Mouse (Mus musculus) ES-E14 (cell line): ENCODE results near the gene Slc30a10. TPM values are rescaled to one million over a fixed set of nuclear protein-coding genes. Genes with fewer than 3 reads are reported as not detected.

Source experiments
- DNase-seq: peaks from one replicate; pipeline ENCODE4 v3.0.0-alpha.2; 2013; ENCODE audit warnings: low read depth, low spot score
- H3K27ac ChIP-seq: 2 replicates; pipeline ENCODE4 v1.5.1; 2012; ENCODE audit warnings: low read depth, mild to moderate bottlenecking, low read length, moderate library complexity, mixed read lengths; ENCODE audit not compliant: poor library complexity, insufficient read depth, severe bottlenecking
- H3K36me3 ChIP-seq: 2 replicates; pipeline ENCODE4 v1.6.1; 2012; ENCODE audit warnings: mild to moderate bottlenecking, low read length, moderate library complexity, mixed read lengths; ENCODE audit not compliant: control insufficient read depth, poor library complexity, insufficient read depth, severe bottlenecking
- H3K4me1 ChIP-seq, 2 experiments: fragments of 150-350 bp in 1 of 2; sonication (generic) in 1 of 2; 2 replicates each; pipeline ENCODE4 v1.6.1; 2012; ENCODE audit warnings: low read length in 2 of 2, mild to moderate bottlenecking in 1 of 2, mixed read lengths in 1 of 2; ENCODE audit not compliant: control insufficient read depth in 2 of 2, insufficient read depth in 2 of 2, poor library complexity in 1 of 2
- H3K4me3 ChIP-seq, 2 experiments: fragments of 150-350 bp in 1 of 2; sonication (generic) in 1 of 2; 2 replicates each; pipeline ENCODE4 v1.5.1; 2012; ENCODE audit warnings: low read length in 2 of 2, low read depth in 1 of 2, mild to moderate bottlenecking in 1 of 2, mixed read lengths in 1 of 2; ENCODE audit not compliant: insufficient read depth in 1 of 2, poor library complexity in 1 of 2, severe bottlenecking in 1 of 2
- H3K9ac ChIP-seq: 2 replicates; pipeline ENCODE4 v1.6.1; 2012; ENCODE audit warnings: low read depth, mild to moderate bottlenecking, low read length, mixed read lengths; ENCODE audit not compliant: poor library complexity, insufficient read depth, severe bottlenecking
- H3K9me3 ChIP-seq: fragments of 150-350 bp; sonication (generic); 2 replicates; pipeline ENCODE4 v1.6.1; 2012; ENCODE audit warnings: low read depth, mild to moderate bottlenecking, low read length; ENCODE audit not compliant: control insufficient read depth, insufficient read depth
- CHD2 ChIP-seq: IDR thresholded peaks from 2 replicates; pipeline ENCODE4 v1.6.1; 2014; ENCODE audit warnings: mild to moderate bottlenecking, low read depth, low read length, inconsistent platforms
- HCFC1 ChIP-seq: IDR thresholded peaks from 2 replicates; pipeline ENCODE4 v1.6.1; 2012; ENCODE audit warnings: low read length, inconsistent platforms, borderline replicate concordance; ENCODE audit not compliant: insufficient read depth
- MAFK ChIP-seq: IDR thresholded peaks from 2 replicates; pipeline ENCODE4 v1.6.1; 2014; ENCODE audit warnings: mild to moderate bottlenecking, low read depth, low read length, inconsistent platforms; ENCODE audit not compliant: insufficient read depth
- ZC3H11A ChIP-seq: IDR thresholded peaks from 2 replicates; pipeline ENCODE4 v1.6.1; 2012; ENCODE audit warnings: low read depth, mild to moderate bottlenecking, inconsistent platforms, low read length, borderline replicate concordance
- ZNF384 ChIP-seq: IDR thresholded peaks from 2 replicates; pipeline ENCODE4 v1.6.1; 2012; ENCODE audit warnings: low read depth, low read length, inconsistent platforms
- in situ Hi-C, 2 experiments: fragments of 600-800 bp; cut with MboI; formaldehyde crosslinking; loops; one replicate each; pipeline ENCODE4 v1.15.1; 2025; ENCODE audit warnings: low sequenced_read_pairs in 2 of 2, inconsistent platforms in 1 of 2; ENCODE audit not compliant: unreplicated experiment in 2 of 2
- total RNA-seq: library from RNA; depleted of rRNA; stranded (reverse); fragments of 300-350 nt; gene quantifications from 2 replicates; pipeline ENCODE4 v1.2.3, GENCODE M21; 2012

The Slc30a10 gene
- total RNA-seq, 1 experiment: 0.45 TPM

- H3K9ac ChIP-seq: peak overlapping the region; percentile 46
- H3K4me1 ChIP-seq: peaks cover 0 to 4% of the 10 kb centered on the region in 2 experiments; a peak in 1 of 4 replicates
- in situ Hi-C loops: no loop called here
- peak overlapping the region; percentile 75 to 76 for H3K4me3 ChIP-seq
- no peaks in the 10 kb centered on the region for H3K36me3 ChIP-seq
- TF ChIP-seq ZNF384: no peak
- no peak for TF ChIP-seq ZC3H11A
- no peak for TF ChIP-seq HCFC1
- TF ChIP-seq CHD2: no peak
- TF ChIP-seq MAFK: no peak
- DNase-seq: no peak
- H3K27ac ChIP-seq: no peak overlapping the region
- no peaks in the 10 kb centered on the region for H3K9me3 ChIP-seq
Observed at GRCm38 (mm10) chr1:185454955-185455701, 480 bp downstream of the Slc30a10 start.

- Histone ChIP-seq H3K9me3 (no peaks in the 10 kb centered on the region), H3K9ac (no peak overlapping the region), H3K36me3 (no peaks in the 10 kb centered on the region), H3K27ac (no peak overlapping the region), H3K4me3 (no peak overlapping the region), H3K4me1 (peaks cover 0 to 6% of the 10 kb centered on the region in 2 experiments; a peak in 1 of 4 replicates)
- in situ Hi-C loops: no loop called here
- DNase-seq: no peak
- TF ChIP-seq HCFC1: no peak
- TF ChIP-seq ZNF384: no peak
- no peak for TF ChIP-seq MAFK
- no peak for TF ChIP-seq ZC3H11A
- TF ChIP-seq CHD2: no peak
Observed at GRCm38 (mm10) chr1:185456327-185456726, 1.7 kb downstream of the Slc30a10 start.

- no peak overlapping the region for H3K27ac ChIP-seq
- no peak for TF ChIP-seq ZNF384
- no peak for TF ChIP-seq CHD2
- TF ChIP-seq ZC3H11A: no peak
- TF ChIP-seq HCFC1: no peak
- no peak for TF ChIP-seq MAFK
- 0 out of 4 replicates have a peak, but pooled peaks cover 0 to 1% of the 10 kb centered on the region in 2 experiments for H3K4me1 ChIP-seq
- no peak for DNase-seq
- H3K36me3 ChIP-seq: no peaks in the 10 kb centered on the region
- no peak overlapping the region for H3K4me3 ChIP-seq
- in situ Hi-C loops: no loop called here
- no peak overlapping the region for H3K9ac ChIP-seq
- no peaks in the 10 kb centered on the region for H3K9me3 ChIP-seq
Observed at GRCm38 (mm10) chr1:185460096-185460495, 5.4 kb downstream of the Slc30a10 start.

GRCm38 (mm10) chr1:185462889-185463288 is 8.2 kb downstream of the Slc30a10 start:
- in situ Hi-C loops: no loop called here
- H3K4me1 ChIP-seq: 0 out of 4 replicates have a peak, but pooled peaks cover 0 to 1% of the 10 kb centered on the region in 2 experiments
- H3K9ac ChIP-seq: no peak overlapping the region
- no peak for DNase-seq
- no peaks in the 10 kb centered on the region for H3K9me3 ChIP-seq
- no peak overlapping the region for H3K27ac ChIP-seq
- TF ChIP-seq ZC3H11A (no peak), HCFC1 (no peak), ZNF384 (no peak), MAFK (no peak), CHD2 (no peak)
- no peak overlapping the region for H3K4me3 ChIP-seq
- no peaks in the 10 kb centered on the region for H3K36me3 ChIP-seq

GRCm38 (mm10) chr1:185469551-185470021 is 14.9 kb downstream of the Slc30a10 start:
- H3K9ac ChIP-seq: no peak overlapping the region
- no peak for TF ChIP-seq ZNF384
- TF ChIP-seq MAFK: no peak
- TF ChIP-seq HCFC1: no peak
- TF ChIP-seq CHD2: no peak
- TF ChIP-seq ZC3H11A: no peak
- no peaks in the 10 kb centered on the region for H3K4me1 ChIP-seq
- no peaks in the 10 kb centered on the region for H3K36me3 ChIP-seq
- in situ Hi-C loops: no loop called here
- H3K27ac ChIP-seq: no peak overlapping the region
- no peak for DNase-seq
- H3K4me3 ChIP-seq: no peak overlapping the region
- H3K9me3 ChIP-seq: no peaks in the 10 kb centered on the region
